Mouse (Mus musculus): ENCODE results near the gene Gm4553.

DNA sequence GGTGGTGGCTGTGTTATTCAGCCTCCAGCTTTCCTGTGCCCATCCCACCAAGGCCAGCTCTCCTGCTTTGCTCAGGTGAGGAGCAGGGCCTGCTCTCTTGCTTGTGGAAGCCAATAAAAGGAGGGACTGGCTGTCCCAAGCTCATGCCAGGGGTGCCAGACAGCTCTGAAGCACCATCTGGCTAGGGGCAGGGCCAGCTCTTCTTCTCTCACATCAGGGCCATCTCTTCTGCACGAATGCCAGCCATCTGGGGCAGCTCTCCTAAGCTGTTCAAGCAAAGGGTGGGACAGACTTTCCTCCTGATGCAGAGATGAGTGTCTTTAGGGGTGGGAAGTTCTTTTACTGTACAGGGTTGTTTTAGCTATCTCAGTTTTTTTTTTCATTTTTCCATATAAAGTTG lies 15.5 kb upstream of the Gm4553 start:
- TF ChIP-seq HCFC1 (IDR thresholded peaks at IDR 0.05; ENCODE audit: borderline replicate concordance, insufficient read depth, low read length) (no peak), ZNF384 (IDR thresholded peaks at IDR 0.05; ENCODE audit: low read depth, low read length) (no peak), MAFK (IDR thresholded peaks at IDR 0.05; ENCODE audit: insufficient read depth, low read depth, low read length) (no peak)

Data from ES-E14 (cell line).